Mouse (Mus musculus) hindbrain, postnatal 0 days (tissue): Measurements from ENCODE around the gene Fmo3. TPM values are rescaled to one million over a fixed set of nuclear protein-coding genes. Genes with fewer than 3 reads are reported as not detected.

Source experiments
- ATAC-seq: fragments of 200-750 bp; cut with Nextera tagmentation; 2 replicates; pipeline ENCODE4 v1.8.0; 2017; ENCODE audit warnings: mild to moderate bottlenecking, moderate TSS enrichment, moderate library complexity
- DNase-seq: peaks from one replicate; pipeline ENCODE4 v3.0.0-alpha.2; 2015; ENCODE audit warnings: low spot score
- H3K27ac ChIP-seq: fragments of 300-500 bp; sonication (generic); 2 replicates; pipeline ENCODE4 v1.5.1; 2014; ENCODE audit warnings: mild to moderate bottlenecking
- H3K27me3 ChIP-seq: fragments of 300-500 bp; sonication (generic); 2 replicates; pipeline ENCODE4 v1.6.1; 2014; ENCODE audit warnings: low read length, mixed read lengths; ENCODE audit not compliant: insufficient read depth
- H3K36me3 ChIP-seq: fragments of 300-500 bp; sonication (generic); 2 replicates; pipeline ENCODE4 v1.6.1; 2014; ENCODE audit warnings: low read length, mixed read lengths; ENCODE audit not compliant: insufficient read depth
- H3K4me1 ChIP-seq: fragments of 300-500 bp; sonication (generic); 2 replicates; pipeline ENCODE4 v1.6.1; 2014; ENCODE audit warnings: antibody characterized with exemption, low read length, mixed read lengths; ENCODE audit not compliant: insufficient read depth
- H3K4me2 ChIP-seq: fragments of 300-500 bp; sonication (generic); 2 replicates; pipeline ENCODE4 v1.6.1; 2014; ENCODE audit warnings: low read depth, mild to moderate bottlenecking, low read length, moderate library complexity, mixed read lengths
- H3K4me3 ChIP-seq: fragments of 300-500 bp; sonication (generic); 2 replicates; pipeline ENCODE4 v1.5.1; 2014; ENCODE audit warnings: low read length
- H3K9ac ChIP-seq: fragments of 300-500 bp; sonication (generic); replicated peaks from 2 replicates; pipeline ENCODE4 v1.6.1; 2014; ENCODE audit warnings: mild to moderate bottlenecking, low read length, moderate library complexity, mixed read lengths
- H3K9me3 ChIP-seq: fragments of 300-500 bp; sonication (generic); 2 replicates; pipeline ENCODE4 v1.6.1; 2016; ENCODE audit warnings: low read length, mixed read lengths
- CTCF ChIP-seq: IDR thresholded peaks from 2 replicates; pipeline ENCODE4 v1.5.1; 2016; ENCODE audit warnings: antibody characterized with exemption, control low read depth, low read depth
- WGBS: fragments of 180-500 bp; shearing (Covaris S2); extraction: QIAGEN DNeasy Blood & Tissue Kit; methylation state at CpG from one replicate; pipeline ENCODE4 v1.1.7; 2014; 5-methylcytosine and 5-hydroxymethylcytosine counted together
- polyA plus RNA-seq: library from polyadenylated mRNA; unstranded; fragments of >200 nt; fragmentation: Nextera tagmentation; extraction: Ambion mirVana; gene quantifications from 2 replicates; pipeline ENCODE4 v1.2.1, GENCODE M21; 2015
- total RNA-seq: library from RNA; depleted of rRNA; stranded (reverse); fragments of >200 nt; gene quantifications from 2 replicates; pipeline ENCODE4 v1.2.3, GENCODE M21; 2014

Gene Fmo3
- total and polyA plus RNA-seq, 2 experiments from 2014 or later = not detected

DNA sequence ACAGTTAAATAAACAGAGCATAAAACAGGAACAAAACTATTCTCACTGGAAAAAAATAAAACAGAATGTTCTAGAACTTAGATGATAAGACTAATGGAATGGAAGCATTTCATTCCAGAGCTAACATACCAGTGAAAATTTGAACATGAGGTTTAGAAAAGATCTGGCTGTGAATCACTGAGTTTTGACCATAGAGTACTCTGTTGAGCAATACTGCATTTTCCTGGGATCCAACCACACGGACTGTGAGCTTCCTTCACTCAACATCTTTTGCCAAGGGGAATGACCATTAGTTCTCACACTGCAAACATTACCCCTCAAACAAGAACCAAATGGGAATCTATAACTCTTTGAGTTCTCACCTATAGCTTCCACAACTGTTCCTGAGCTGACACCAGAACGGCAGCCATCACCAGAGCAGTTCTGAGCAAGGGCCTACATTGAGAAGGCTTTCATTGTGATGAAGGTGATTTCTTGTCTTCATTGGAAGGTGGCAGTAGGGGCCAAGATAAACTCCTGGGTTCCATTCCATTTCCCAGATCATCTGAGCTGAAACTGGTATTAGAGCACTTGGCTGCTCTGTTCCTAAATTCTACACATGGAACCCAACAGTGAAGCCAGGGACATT lies 1.9 kb upstream of the Fmo3 start:
- Histone ChIP-seq H3K9ac (no peak overlapping the region), H3K9me3 (no peaks in the 10 kb centered on the region), H3K4me2 (no peak overlapping the region), H3K27me3 (no peaks in the 10 kb centered on the region), H3K4me1 (no peaks in the 10 kb centered on the region), H3K27ac (no peak overlapping the region), H3K36me3 (no peaks in the 10 kb centered on the region), H3K4me3 (no peak overlapping the region)
- DNase-seq (no peak), ATAC-seq (no peak)
- 88% methylated on average over 2 of the region's 2 CpGs for WGBS
- no peak for TF ChIP-seq CTCF

DNA sequence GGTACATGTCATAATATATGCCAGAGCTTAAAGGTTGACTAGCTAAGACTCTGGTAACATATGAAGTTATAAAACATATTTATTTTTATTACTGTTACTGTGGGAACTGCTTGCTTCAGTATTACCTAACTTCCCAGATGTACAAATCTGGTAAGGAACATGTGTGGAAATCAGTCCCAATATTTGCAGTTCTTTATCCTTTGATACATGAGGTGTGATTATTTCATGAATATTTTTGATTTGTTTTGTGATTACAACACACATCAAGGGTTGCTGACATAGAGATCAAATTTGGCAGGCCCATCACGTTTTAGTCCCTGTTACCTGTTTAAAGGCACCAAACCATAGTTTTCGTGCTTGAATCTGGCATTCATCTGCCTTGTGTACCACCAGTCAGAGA lies 20.8 kb downstream of the Fmo3 start:
- Histone ChIP-seq H3K36me3 (no peaks in the 10 kb centered on the region), H3K4me1 (no peaks in the 10 kb centered on the region), H3K9me3 (no peaks in the 10 kb centered on the region), H3K27me3 (no peaks in the 10 kb centered on the region), H3K9ac (no peak overlapping the region), H3K4me3 (no peak overlapping the region), H3K27ac (no peak overlapping the region), H3K4me2 (no peak overlapping the region)
- ATAC-seq (no peak), DNase-seq (no peak)
- WGBS = 70% methylated on average over 2 of the region's 2 CpGs
- no peak for TF ChIP-seq CTCF

DNA sequence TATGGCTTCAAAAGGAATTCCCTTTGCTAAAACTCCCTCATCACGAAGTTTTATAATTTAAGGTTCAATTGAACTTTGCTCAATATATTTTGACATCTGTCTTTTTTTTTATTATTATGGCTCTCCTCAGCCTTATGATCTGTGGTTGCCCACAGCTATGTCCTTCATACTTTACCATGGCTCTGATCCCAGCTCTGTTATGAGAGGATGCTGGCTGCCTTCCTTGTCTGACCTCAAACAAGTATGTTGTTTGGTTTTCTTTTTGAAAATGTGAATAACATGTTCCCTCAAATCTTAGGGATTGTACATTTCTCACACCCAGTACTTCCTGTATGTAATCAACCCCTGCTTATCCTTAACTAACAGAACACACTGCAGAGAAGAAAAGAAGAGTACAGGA lies 26.9 kb downstream of the Fmo3 start:
- Histone ChIP-seq H3K36me3 (no peaks in the 10 kb centered on the region), H3K27me3 (no peaks in the 10 kb centered on the region), H3K4me2 (no peak overlapping the region), H3K9me3 (no peaks in the 10 kb centered on the region), H3K9ac (no peak overlapping the region), H3K27ac (no peak overlapping the region), H3K4me3 (no peak overlapping the region), H3K4me1 (no peaks in the 10 kb centered on the region)
- 97% methylated on average over 1 of the region's 1 CpGs for WGBS
- DNase-seq = no peak
- no peak for TF ChIP-seq CTCF
- ATAC-seq = no peak

DNA sequence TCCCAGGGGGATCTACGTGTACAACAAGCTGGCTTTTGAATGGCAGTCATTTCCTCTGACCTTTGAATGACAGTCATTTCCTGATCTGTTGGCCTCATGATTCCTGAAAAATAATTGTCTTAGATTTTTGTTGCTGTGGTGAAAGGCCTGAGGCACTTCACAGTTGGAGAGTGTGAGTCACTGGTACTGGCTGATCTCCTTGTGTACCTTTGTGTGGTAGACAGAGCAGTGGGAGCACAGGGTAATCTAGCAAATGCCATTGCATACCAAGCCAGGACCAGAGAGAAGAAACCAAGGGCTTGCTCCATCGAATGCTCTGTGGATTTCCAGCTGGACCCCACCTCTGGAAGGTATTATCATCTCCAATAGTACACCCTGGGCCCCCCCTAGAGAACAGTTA lies 31.2 kb downstream of the Fmo3 start:
- H3K4me1 ChIP-seq = no peaks in the 10 kb centered on the region
- DNase-seq (no peak), ATAC-seq (no peak)
- H3K9ac ChIP-seq = no peak overlapping the region
- no peak overlapping the region for H3K4me2 ChIP-seq
- H3K36me3 ChIP-seq = no peaks in the 10 kb centered on the region
- TF ChIP-seq CTCF = no peak
- no peaks in the 10 kb centered on the region for H3K27me3 ChIP-seq
- H3K4me3 ChIP-seq = no peak overlapping the region
- 66% methylated on average over 2 of the region's 2 CpGs for WGBS
- no peaks in the 10 kb centered on the region for H3K9me3 ChIP-seq
- no peak overlapping the region for H3K27ac ChIP-seq

DNA sequence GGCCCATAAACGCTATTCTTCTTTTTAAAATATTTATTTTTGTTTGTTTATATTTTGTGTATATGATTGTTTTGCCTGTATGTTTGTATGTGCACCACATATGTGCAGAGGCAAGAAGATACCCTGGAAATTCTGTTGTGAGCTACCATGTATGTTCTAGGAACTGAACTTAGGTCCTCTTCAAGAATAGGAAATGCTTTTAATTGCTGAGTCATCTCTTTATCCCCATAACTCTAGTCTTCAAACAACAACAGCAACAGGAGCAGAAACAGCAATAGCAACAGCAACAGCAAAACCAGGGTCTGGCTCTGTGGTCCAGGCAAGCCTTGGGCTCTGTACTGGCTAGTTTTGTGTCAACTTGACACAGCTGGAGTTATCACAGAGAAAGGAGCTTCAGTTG lies 34.6 kb downstream of the Fmo3 start:
- H3K4me1 ChIP-seq = no peaks in the 10 kb centered on the region

DNA sequence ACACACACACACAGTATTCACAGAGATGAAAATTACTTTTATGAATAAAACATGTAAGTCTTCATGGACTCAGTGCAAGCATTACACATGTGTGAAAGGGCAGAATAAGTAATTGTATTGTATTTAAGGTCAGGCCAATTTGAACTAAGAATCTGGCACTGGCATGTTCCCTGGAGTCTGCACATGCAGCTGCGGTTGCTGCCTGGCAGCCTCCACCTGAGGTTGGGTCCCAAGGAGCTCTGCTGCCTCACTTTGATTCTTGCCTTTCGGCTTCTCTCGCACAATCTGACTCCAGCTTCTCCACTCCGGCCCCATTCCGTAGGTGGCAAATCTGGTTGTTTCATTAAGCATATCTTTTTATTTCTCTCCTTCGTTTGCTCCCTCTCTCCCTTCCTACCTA lies 36.4 kb downstream of the Fmo3 start:
- H3K4me1 ChIP-seq = no peaks in the 10 kb centered on the region
- no peak overlapping the region for H3K4me3 ChIP-seq
- H3K4me2 ChIP-seq = no peak overlapping the region
- H3K9ac ChIP-seq = no peak overlapping the region
- no peaks in the 10 kb centered on the region for H3K36me3 ChIP-seq
- no peaks in the 10 kb centered on the region for H3K9me3 ChIP-seq
- 78% methylated on average over 6 of the region's 6 CpGs for WGBS
- DNase-seq (no peak), ATAC-seq (no peak)
- H3K27ac ChIP-seq = no peak overlapping the region
- TF ChIP-seq CTCF = no peak
- H3K27me3 ChIP-seq = no peaks in the 10 kb centered on the region

More for the DNA sequence above, 34.6 kb downstream of the Fmo3 start:
- no peak overlapping the region for H3K4me3 ChIP-seq
- no peaks in the 10 kb centered on the region for H3K36me3 ChIP-seq
- DNase-seq (no peak), ATAC-seq (no peak)
- WGBS = 96% methylated on average over 1 of the region's 1 CpGs
- no peak overlapping the region for H3K9ac ChIP-seq
- H3K9me3 ChIP-seq = no peaks in the 10 kb centered on the region
- no peaks in the 10 kb centered on the region for H3K27me3 ChIP-seq
- no peak for TF ChIP-seq CTCF
- H3K27ac ChIP-seq = no peak overlapping the region
- H3K4me2 ChIP-seq = no peak overlapping the region

DNA sequence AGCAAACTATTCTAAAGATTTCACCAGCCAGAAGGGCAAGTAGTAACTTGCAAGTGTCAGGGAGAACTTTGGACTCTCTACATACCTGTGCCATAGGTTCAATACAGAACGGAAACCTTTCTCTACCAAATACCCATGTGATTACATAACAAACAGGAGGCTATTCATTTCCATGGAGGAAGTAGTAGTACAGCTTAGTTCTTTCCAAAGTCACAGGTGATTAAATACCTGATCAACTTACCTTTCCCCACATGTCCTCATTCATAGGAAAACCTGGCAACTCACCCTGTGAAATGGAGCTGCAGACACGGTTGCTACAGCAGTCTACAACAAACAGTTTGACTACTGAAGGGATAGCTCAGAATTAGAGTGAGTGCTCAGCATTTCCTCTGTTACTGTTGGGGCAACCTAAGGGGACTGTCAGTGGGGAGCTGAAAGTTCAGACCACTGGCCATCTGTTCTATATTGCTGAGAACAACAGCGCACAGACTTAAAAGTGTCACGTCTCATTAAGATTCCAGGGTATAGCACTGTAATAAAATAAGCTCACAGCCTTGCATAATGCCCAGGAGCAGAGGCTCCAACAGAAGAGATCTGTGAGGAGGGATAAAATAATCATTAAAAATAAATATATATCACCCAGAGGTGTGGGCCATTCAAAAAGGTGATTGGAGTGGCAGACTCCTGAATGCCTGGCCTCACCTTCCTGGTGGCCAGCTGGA lies 37.3 kb downstream of the Fmo3 start:
- no peaks in the 10 kb centered on the region for H3K4me1 ChIP-seq
- no peak for TF ChIP-seq CTCF
- H3K36me3 ChIP-seq = no peaks in the 10 kb centered on the region
- ATAC-seq = no peak
- no peak overlapping the region for H3K4me2 ChIP-seq
- H3K9ac ChIP-seq = no peak overlapping the region
- no peaks in the 10 kb centered on the region for H3K9me3 ChIP-seq
- no peak overlapping the region for H3K27ac ChIP-seq
- H3K4me3 ChIP-seq = no peak overlapping the region
- no peaks in the 10 kb centered on the region for H3K27me3 ChIP-seq
- no peak for DNase-seq
- 64% methylated on average over 4 of the region's 4 CpGs for WGBS
